7 mouse cellular contexts compared by ENCODE assay signal in the genomic region with DNA sequence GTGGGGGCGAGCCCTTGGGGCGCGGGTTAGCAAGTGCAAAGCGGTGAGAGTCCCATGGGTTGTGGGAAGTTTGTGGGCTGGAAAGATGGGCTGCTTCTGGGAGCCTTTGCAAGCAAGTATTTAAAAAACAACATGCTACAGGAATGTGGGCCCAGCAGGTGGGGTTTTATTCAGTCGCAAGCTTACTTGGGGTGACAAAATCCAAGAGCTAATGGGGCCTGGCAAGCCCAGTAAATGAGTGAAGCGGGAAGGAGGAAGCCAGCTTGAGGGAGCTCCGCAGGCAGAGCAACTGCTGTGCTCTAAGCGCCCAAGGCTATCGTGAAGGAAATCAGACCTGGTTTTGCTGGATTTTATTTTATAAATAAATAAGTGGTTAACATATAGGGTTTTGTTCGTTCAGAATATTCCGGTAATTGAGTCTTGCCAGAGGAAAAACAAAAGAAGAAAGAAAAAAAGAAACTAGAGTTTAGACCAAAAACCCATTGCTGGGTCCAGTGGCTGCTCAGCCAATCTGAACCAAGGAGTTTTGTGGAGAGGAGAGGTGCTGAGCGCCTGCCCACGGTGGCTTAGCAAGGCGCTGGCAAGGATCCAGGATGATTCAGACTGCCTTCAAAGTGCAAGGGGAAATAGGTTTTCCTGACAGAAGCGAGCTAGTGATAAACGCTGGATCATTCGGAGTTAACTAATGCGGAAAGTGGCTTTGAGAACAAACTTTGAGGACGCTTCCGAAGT. TPM values are rescaled to one million over a fixed set of nuclear protein-coding genes. Genes with fewer than 3 reads are reported as not detected.
DNase-seq lines count a peak whose midpoint lies in the region; ATAC-seq lines count a peak whose summit lies in the region.

TSS of gene Stxbp6 (minus strand) at position 99 of the 732 bp plus-strand sequence.

- H3K27me3 ChIP-seq in intestine, embryonic 16.5 days (replicated peaks; ENCODE audit: control insufficient read depth, insufficient read depth, low read length): no peaks in the 10 kb centered on the region
- peaks cover 15% of the 10 kb centered on the region; the same call in 1 of the 2 replicates for H3K27me3 ChIP-seq in limb, embryonic 10.5 days (ENCODE audit: low read depth, poor library complexity, severe bottlenecking)
- no peaks in the 10 kb centered on the region for H3K27me3 ChIP-seq in midbrain, embryonic 11.5 days (ENCODE audit: control insufficient read depth, insufficient read depth, low read length)

- no peaks in the 10 kb centered on the region for H3K9me3 ChIP-seq in intestine, embryonic 16.5 days (ENCODE audit: control insufficient read depth, low read length)
- H3K9me3 ChIP-seq in limb, embryonic 10.5 days (replicated peaks): no peaks in the 10 kb centered on the region
- no peaks in the 10 kb centered on the region for H3K9me3 ChIP-seq in midbrain, embryonic 11.5 days (ENCODE audit: control insufficient read depth, low read length)

- 2% methylated on average over 20 of the region's 20 CpGs for WGBS in intestine, embryonic 16.5 days
- 2% methylated on average over 20 of the region's 20 CpGs for WGBS in limb, embryonic 10.5 days
- 2% methylated on average over 20 of the region's 20 CpGs for WGBS in midbrain, embryonic 11.5 days

- H3K36me3 ChIP-seq in intestine, embryonic 16.5 days (ENCODE audit: control insufficient read depth, insufficient read depth, low read length): no peaks in the 10 kb centered on the region
- H3K36me3 ChIP-seq in limb, embryonic 10.5 days: no peaks in the 10 kb centered on the region
- no peaks in the 10 kb centered on the region for H3K36me3 ChIP-seq in midbrain, embryonic 11.5 days (ENCODE audit: control insufficient read depth, insufficient read depth, low read length)

- H3K4me3 ChIP-seq in intestine, embryonic 16.5 days (ENCODE audit: low read length): peak within 1 kb of the TSS; percentile 79
- peak within 1 kb of the TSS; percentile 81 for H3K4me3 ChIP-seq in limb, embryonic 10.5 days
- peak within 1 kb of the TSS; percentile 76 for H3K4me3 ChIP-seq in midbrain, embryonic 11.5 days (ENCODE audit: low read depth, low read length)

- peak within 1 kb of the TSS; percentile 97 for H3K4me2 ChIP-seq in intestine, embryonic 16.5 days (ENCODE audit: low read depth, low read length)
- peak within 1 kb of the TSS; percentile 91 for H3K4me2 ChIP-seq in midbrain, embryonic 11.5 days

- ATAC-seq in intestine, embryonic 16.5 days: peak; percentile 63
- ATAC-seq in midbrain, embryonic 11.5 days (ENCODE audit: low FRiP score): peak; percentile 57

- H3K9ac ChIP-seq in intestine, embryonic 16.5 days (ENCODE audit: low read depth, low read length): peak within 1 kb of the TSS; percentile 89
- H3K9ac ChIP-seq in midbrain, embryonic 11.5 days (ENCODE audit: low read length): peak within 1 kb of the TSS; percentile 86

- intact Hi-C loops in gastrocnemius, postnatal 36 days (cut with DNase I): loop anchor here (5.0 to 10.0 kb wide), 3 partner anchors 42 to 323 kb away; no protein-coding TSS in a partner anchor

- peak within 1 kb of the TSS; percentile 85 for H3K27ac ChIP-seq in intestine, embryonic 16.5 days (ENCODE audit: low read length)
- peak within 1 kb of the TSS; percentile 95 for H3K27ac ChIP-seq in limb, embryonic 10.5 days
- H3K27ac ChIP-seq in midbrain, embryonic 11.5 days (ENCODE audit: low read depth, low read length): peak within 1 kb of the TSS; percentile 79

- peak; percentile 37 for DNase-seq in ZHBTc4 (ENCODE audit: low read depth, low spot score)
- peak; percentile 31 to 52 for DNase-seq in cerebellum, postnatal 4 days (ENCODE audit: low spot score in 2 of 2)
- DNase-seq in gastrocnemius, postnatal 36 days: peak; percentile 40 to 73
- peak; percentile 50 for DNase-seq in limb, embryonic 10.5 days (ENCODE audit: low spot score)
- peak; percentile 97 for DNase-seq in midbrain, embryonic 11.5 days (ENCODE audit: low spot score, missing footprints)
- peak; percentile 35 for DNase-seq in telencephalon, adult 2 months (ENCODE audit: low read depth, low spot score)

- peaks cover 12% of the 10 kb centered on the region; the same call in 1 of the 2 replicates for H3K4me1 ChIP-seq in intestine, embryonic 16.5 days (ENCODE audit: control insufficient read depth, insufficient read depth, low read length)
- H3K4me1 ChIP-seq in limb, embryonic 10.5 days: peaks cover 24% of the 10 kb centered on the region
- H3K4me1 ChIP-seq in midbrain, embryonic 11.5 days (ENCODE audit: control insufficient read depth, insufficient read depth, low read length): peaks cover 3% of the 10 kb centered on the region

RNA-seq across cellular contexts. Expression of gene Stxbp6, which starts in this region (rescaled TPM):
- 1 to 10 TPM; 3.9 to 4.8 TPM for total RNA-seq in gastrocnemius, postnatal 36 days (2021)
- polyA plus RNA-seq in intestine, embryonic 16.5 days (2015; fragmentation: Nextera tagmentation; extraction: Ambion mirVana): 11.6 and 17.4 TPM in 2 replicates
- 12.5 and 12.8 TPM in 2 replicates for polyA plus RNA-seq in limb, embryonic 10.5 days (2016; fragmentation: Nextera tagmentation; extraction: Ambion mirVana)
- polyA plus RNA-seq in midbrain, embryonic 11.5 days (2014; fragmentation: Nextera tagmentation; extraction: Ambion mirVana): 21.3 and 21.9 TPM in 2 replicates

Comparison
In these comparisons a context has a peak if more than half of its experiments do, and no peak if none do; other contexts are left out.
1. Peak in every context shown above with its lines: DNase-seq, ATAC-seq, H3K4me3 ChIP-seq and H3K27ac ChIP-seq.
2. DNase-seq: peak in every context shown above with its lines; median percentile 97 in midbrain, embryonic 11.5 days; 56 in gastrocnemius, postnatal 36 days; 50 in limb, embryonic 10.5 days; 42 in cerebellum, postnatal 4 days; 37 in ZHBTc4; 35 in telencephalon, adult 2 months.